Mouse (Mus musculus): ENCODE results near the gene Creb3l1. TPM values are rescaled to one million over a fixed set of nuclear protein-coding genes. Genes with fewer than 3 reads are reported as not detected.

Gene Creb3l1
- polyA plus RNA-seq, 1 experiment, result 3.7 TPM

DNA sequence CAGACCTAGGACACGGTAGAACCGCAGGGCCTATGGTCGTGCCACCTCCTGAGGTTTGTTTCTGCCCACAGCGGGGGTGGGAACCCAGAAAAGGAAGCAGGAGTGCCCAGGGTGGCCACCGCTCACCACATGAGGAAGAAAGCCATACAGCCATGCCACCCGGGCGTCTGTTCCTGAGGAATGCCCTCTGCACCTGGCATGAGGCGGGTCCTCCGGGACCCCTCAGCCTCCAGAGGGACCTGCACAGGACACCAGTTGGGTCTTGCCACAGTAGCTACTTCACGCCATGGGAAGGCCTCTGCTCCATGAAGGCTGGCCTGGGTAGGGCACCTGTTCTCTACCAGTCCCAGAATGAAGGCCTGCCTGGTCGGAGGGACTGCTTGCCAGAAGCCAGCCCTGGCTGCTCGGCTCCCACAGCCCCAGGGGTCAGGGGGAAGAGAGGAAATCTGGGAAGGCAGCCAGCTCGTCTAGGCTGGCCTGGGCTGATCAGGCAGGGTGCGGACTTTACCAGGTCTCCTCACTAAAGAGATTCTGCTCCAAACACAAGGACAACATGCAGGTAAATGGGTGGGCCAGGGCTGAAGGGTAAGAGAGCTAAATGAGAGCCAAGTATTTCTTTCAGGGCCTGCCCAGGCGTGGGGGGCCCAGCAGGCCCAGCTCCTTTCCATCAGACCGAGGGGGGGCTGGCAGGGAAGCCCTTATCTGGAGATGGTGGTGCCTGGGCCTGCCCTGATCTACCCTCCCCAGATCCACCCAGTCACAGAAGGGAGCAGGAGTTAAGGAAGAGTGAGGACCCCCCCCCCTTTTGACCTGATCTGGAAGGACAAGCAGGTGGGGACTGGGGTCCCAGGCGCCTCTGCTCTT lies 74.7 kb downstream of the Creb3l1 start:
- H3K4me1 ChIP-seq (ENCODE audit: control insufficient read depth, insufficient read depth, low read length), result peaks cover 61% of the 10 kb centered on the region
- peak overlapping the region; percentile 92 for H3K27ac ChIP-seq (ENCODE audit: insufficient read depth, low read depth, low read length)
- TF ChIP-seq POLR2A (IDR thresholded peaks at IDR 0.05; ENCODE audit: borderline replicate concordance, low read depth, low read length) (no peak), CTCF (IDR thresholded peaks at IDR 0.05; ENCODE audit: low read depth, low read length) (no peak)
- H3K4me3 ChIP-seq (ENCODE audit: insufficient read depth, low read length), result peak overlapping the region; percentile 55

GRCm38 (mm10) chr2:91948792-91949241 lies 75.5 kb downstream of the Creb3l1 start:
- Histone ChIP-seq H3K4me3 (ENCODE audit: insufficient read depth, low read length) (peak overlapping the region; percentile 55), H3K4me1 (ENCODE audit: control insufficient read depth, insufficient read depth, low read length) (peaks cover 55% of the 10 kb centered on the region), H3K27ac (ENCODE audit: insufficient read depth, low read depth, low read length) (peak overlapping the region; percentile 92)
- TF ChIP-seq POLR2A (IDR thresholded peaks at IDR 0.05; ENCODE audit: borderline replicate concordance, low read depth, low read length) (no peak), CTCF (IDR thresholded peaks at IDR 0.05; ENCODE audit: low read depth, low read length) (no peak)

DNA sequence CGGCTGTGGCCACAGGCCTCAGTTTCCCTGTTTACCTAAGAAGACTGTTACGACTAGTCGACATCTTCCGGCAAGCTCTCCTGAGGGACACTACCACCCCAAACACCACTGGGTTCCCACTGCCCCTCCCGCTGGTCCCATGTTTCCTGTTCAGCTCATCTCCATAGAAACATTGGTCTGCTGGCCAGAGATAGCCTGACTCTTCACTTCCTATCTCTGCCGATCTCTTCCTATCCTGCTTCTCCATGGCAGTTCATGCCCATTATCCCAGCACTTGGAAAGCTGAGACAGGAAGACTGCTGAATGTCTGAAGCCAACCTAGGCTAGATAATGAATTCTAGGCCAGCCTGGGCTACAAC lies 76.2 kb downstream of the Creb3l1 start:
- Histone ChIP-seq H3K27ac (ENCODE audit: insufficient read depth, low read depth, low read length) (peak overlapping the region; percentile 92), H3K4me3 (ENCODE audit: insufficient read depth, low read length) (peak overlapping the region; percentile 55), H3K4me1 (ENCODE audit: control insufficient read depth, insufficient read depth, low read length) (peaks cover 48% of the 10 kb centered on the region)
- TF ChIP-seq CTCF (IDR thresholded peaks at IDR 0.05; ENCODE audit: low read depth, low read length) (no peak), POLR2A (IDR thresholded peaks at IDR 0.05; ENCODE audit: borderline replicate concordance, low read depth, low read length) (no peak)

- H3K4me3 ChIP-seq (ENCODE audit: insufficient read depth, low read length), result peak overlapping the region; percentile 55
- H3K4me1 ChIP-seq (ENCODE audit: control insufficient read depth, insufficient read depth, low read length), result peaks cover 44% of the 10 kb centered on the region
- no peak for TF ChIP-seq POLR2A (IDR thresholded peaks at IDR 0.05; ENCODE audit: borderline replicate concordance, low read depth, low read length)
- TF ChIP-seq CTCF (IDR thresholded peaks at IDR 0.05; ENCODE audit: low read depth, low read length), result no peak
- peak overlapping the region; percentile 92 for H3K27ac ChIP-seq (ENCODE audit: insufficient read depth, low read depth, low read length)
Observed at GRCm38 (mm10) chr2:91947397-91948150, 76.7 kb downstream of the Creb3l1 start.

GRCm38 (mm10) chr2:91946836-91947235 lies 77.5 kb downstream of the Creb3l1 start:
- TF ChIP-seq CTCF (IDR thresholded peaks at IDR 0.05; ENCODE audit: low read depth, low read length) (no peak), POLR2A (IDR thresholded peaks at IDR 0.05; ENCODE audit: borderline replicate concordance, low read depth, low read length) (no peak)
- no peak overlapping the region for H3K4me3 ChIP-seq (ENCODE audit: insufficient read depth, low read length)

DNA sequence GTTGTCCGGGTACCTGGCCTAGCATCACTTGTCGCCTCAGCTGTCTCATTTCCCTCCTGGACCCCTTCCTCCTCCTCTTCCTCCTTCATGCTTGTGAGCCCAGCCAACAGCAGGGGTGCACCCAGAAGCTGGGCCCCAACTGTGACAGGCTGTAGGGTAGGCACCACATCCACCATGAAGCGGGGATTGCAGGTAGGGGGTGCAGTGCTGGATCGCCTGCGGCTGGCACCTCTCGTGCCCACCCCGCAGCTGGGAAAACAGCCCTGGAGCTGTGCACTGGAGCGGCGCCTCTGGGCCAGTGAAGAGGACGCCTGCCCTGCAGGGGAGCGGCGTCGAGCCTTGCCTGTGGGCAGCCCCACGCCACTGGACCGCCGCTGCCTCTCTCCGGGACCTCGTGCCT lies 78.8 kb downstream of the Creb3l1 start, which contains the start of gene Gm9821:
Gm9821 (plus strand) TSS at position 221 of the 400 bp plus-strand sequence.
- H3K4me1 ChIP-seq (ENCODE audit: control insufficient read depth, insufficient read depth, low read length), result peaks cover 35% of the 10 kb centered on the region

More at GRCm38 (mm10) chr2:91946836-91947235, 77.5 kb downstream of the Creb3l1 start:
- Histone ChIP-seq H3K27ac (ENCODE audit: insufficient read depth, low read depth, low read length) (peak overlapping the region; percentile 92; the same call in 1 of the 2 replicates), H3K4me1 (ENCODE audit: control insufficient read depth, insufficient read depth, low read length) (peaks cover 43% of the 10 kb centered on the region)

DNA sequence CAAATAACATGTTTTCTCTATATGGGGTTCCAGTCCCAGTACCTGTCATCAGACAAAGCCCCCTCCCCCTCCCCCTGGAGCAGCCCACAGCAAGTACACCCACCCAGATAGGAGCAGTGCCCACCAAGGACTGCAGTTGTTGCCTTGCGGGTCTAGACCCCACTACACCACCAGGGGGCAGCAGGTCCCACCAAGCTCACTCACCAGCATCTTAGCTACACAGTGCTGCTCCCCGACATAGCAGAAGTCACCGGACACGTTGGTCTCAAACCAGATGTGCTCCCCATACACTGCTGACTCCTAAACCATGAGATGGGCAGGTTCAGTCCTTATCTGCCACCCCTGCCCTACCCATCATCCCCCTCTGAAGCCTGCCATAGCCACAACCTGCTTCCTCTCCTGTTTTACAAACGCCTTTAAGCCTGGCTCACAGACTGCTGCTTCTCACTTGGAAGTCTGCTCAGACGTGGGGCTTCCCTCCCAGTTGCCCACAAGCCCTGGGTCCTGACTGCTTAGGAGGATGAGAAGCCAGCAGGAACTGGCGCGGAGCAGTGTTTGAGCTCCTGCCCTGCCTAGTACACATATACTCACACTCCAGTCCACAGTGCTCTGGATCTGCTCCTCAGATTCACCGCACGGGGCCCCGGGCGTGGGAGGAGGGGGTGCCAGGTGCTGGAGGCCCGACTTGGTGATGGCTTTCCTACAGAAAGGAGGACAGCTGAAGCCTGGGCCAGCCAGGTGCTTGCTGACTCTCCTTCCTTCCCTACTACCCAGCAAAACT lies 79.9 kb downstream of the Creb3l1 start:
- TF ChIP-seq POLR2A (IDR thresholded peaks at IDR 0.05; ENCODE audit: borderline replicate concordance, low read depth, low read length) (no peak), CTCF (IDR thresholded peaks at IDR 0.05; ENCODE audit: low read depth, low read length) (peak; percentile 65)
- H3K4me3 ChIP-seq (ENCODE audit: insufficient read depth, low read length), result no peak overlapping the region
- H3K4me1 ChIP-seq (ENCODE audit: control insufficient read depth, insufficient read depth, low read length), result peaks cover 31% of the 10 kb centered on the region
- no peak overlapping the region for H3K27ac ChIP-seq (ENCODE audit: insufficient read depth, low read depth, low read length)

More for the DNA sequence above, 78.8 kb downstream of the Creb3l1 start, which contains the start of gene Gm9821:
- Histone ChIP-seq H3K4me3 (ENCODE audit: insufficient read depth, low read length) (no peak within 1 kb of the TSS), H3K27ac (ENCODE audit: insufficient read depth, low read depth, low read length) (peak within 1 kb of the TSS; percentile 13; the same call in 1 of the 2 replicates)
- TF ChIP-seq CTCF (IDR thresholded peaks at IDR 0.05; ENCODE audit: low read depth, low read length) (no peak), POLR2A (IDR thresholded peaks at IDR 0.05; ENCODE audit: borderline replicate concordance, low read depth, low read length) (no peak)

GRCm38 (mm10) chr2:91942356-91942755 lies 81.9 kb downstream of the Creb3l1 start:
- Histone ChIP-seq H3K27ac (ENCODE audit: insufficient read depth, low read depth, low read length) (no peak overlapping the region), H3K4me1 (ENCODE audit: control insufficient read depth, insufficient read depth, low read length) (peaks cover 19% of the 10 kb centered on the region), H3K4me3 (ENCODE audit: insufficient read depth, low read length) (no peak overlapping the region)
- TF ChIP-seq POLR2A (IDR thresholded peaks at IDR 0.05; ENCODE audit: borderline replicate concordance, low read depth, low read length) (no peak), CTCF (IDR thresholded peaks at IDR 0.05; ENCODE audit: low read depth, low read length) (peak; percentile 17; the same call in 1 of the 2 replicates)

GRCm38 (mm10) chr2:91939303-91939935 lies 84.9 kb downstream of the Creb3l1 start:
- Histone ChIP-seq H3K4me3 (ENCODE audit: insufficient read depth, low read length) (no peak overlapping the region), H3K4me1 (ENCODE audit: control insufficient read depth, insufficient read depth, low read length) (peaks cover 3% of the 10 kb centered on the region), H3K27ac (ENCODE audit: insufficient read depth, low read depth, low read length) (no peak overlapping the region)
- TF ChIP-seq POLR2A (IDR thresholded peaks at IDR 0.05; ENCODE audit: borderline replicate concordance, low read depth, low read length) (no peak), CTCF (IDR thresholded peaks at IDR 0.05; ENCODE audit: low read depth, low read length) (no peak)

Data from bone marrow macrophage, adult 2 months (primary cell).